Mouse (Mus musculus): ENCODE measurements around the gene Pak7.

GRCm38 (mm10) chr2:136121867-136122266 lies 265.9 kb downstream of the Pak7 start:
- TF ChIP-seq CTCF (IDR thresholded peaks at IDR 0.05; ENCODE audit: insufficient read depth, low read length): no peak
- TF ChIP-seq POLR2A (IDR thresholded peaks at IDR 0.05; ENCODE audit: borderline replicate concordance, extremely low read depth, low read depth, low read length): no peak

All from lung, adult 2 months (tissue).